Mouse (Mus musculus): ENCODE measurements around the gene Ccl17. TPM values are rescaled to one million over a fixed set of nuclear protein-coding genes. Genes with fewer than 3 reads are reported as not detected.
A peak's percentile ranks its signal among the peaks of the same experiment; 100 is the strongest.

The Ccl17 gene
- polyA plus RNA-seq, 1 experiment: 4.4 TPM

GRCm38 (mm10) chr8:94803551-94803950 lies 6.7 kb upstream of the Ccl17 start:
- TF ChIP-seq POLR2A (IDR thresholded peaks at IDR 0.05; ENCODE audit: extremely low read depth, insufficient read depth, low read length): no peak
- Histone ChIP-seq H3K27ac (ENCODE audit: insufficient read depth, low read length) (no peak overlapping the region), H3K4me1 (ENCODE audit: control insufficient read depth, insufficient read depth, low read length) (peaks cover 8% of the 10 kb centered on the region), H3K4me3 (ENCODE audit: insufficient read depth, low read length) (no peak overlapping the region)

- Histone ChIP-seq H3K4me3 (ENCODE audit: insufficient read depth, low read length) (no peak overlapping the region), H3K27ac (ENCODE audit: insufficient read depth, low read length) (no peak overlapping the region), H3K4me1 (ENCODE audit: control insufficient read depth, insufficient read depth, low read length) (peaks cover 8% of the 10 kb centered on the region)
- no peak for TF ChIP-seq POLR2A (IDR thresholded peaks at IDR 0.05; ENCODE audit: extremely low read depth, insufficient read depth, low read length)
- TF ChIP-seq CTCF (IDR thresholded peaks at IDR 0.05; ENCODE audit: extremely low read depth, insufficient read depth, low read length): no peak
Observed at GRCm38 (mm10) chr8:94804546-94805340, 5.5 kb upstream of the Ccl17 start.

GRCm38 (mm10) chr8:94805811-94806210 lies 4.4 kb upstream of the Ccl17 start:
- TF ChIP-seq CTCF (IDR thresholded peaks at IDR 0.05; ENCODE audit: extremely low read depth, insufficient read depth, low read length) (no peak), POLR2A (IDR thresholded peaks at IDR 0.05; ENCODE audit: extremely low read depth, insufficient read depth, low read length) (no peak)
- H3K4me3 ChIP-seq (ENCODE audit: insufficient read depth, low read length): no peak overlapping the region
- H3K4me1 ChIP-seq (ENCODE audit: control insufficient read depth, insufficient read depth, low read length): peaks cover 10% of the 10 kb centered on the region; the same call in 1 of the 2 replicates
- H3K27ac ChIP-seq (ENCODE audit: insufficient read depth, low read length): no peak overlapping the region

DNA sequence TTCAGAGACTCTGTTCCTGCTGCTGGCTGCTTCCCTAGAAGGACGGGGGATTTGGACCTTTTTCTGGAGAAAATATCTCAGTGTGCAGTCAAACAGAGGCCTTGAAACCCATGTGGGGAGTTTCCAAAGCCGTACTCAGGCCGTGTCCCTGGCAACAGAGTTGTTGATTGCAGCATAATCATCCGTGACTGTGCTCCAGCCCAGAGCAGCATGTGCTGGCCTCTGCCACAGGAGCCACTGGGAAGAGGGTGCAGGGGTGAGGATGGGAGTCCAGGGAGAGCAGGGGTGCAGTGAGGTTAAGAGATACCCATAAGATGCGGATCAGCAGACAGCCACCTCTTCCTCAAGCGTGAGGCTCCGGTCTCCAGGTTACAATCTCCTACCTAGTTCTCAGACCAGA lies 2.7 kb upstream of the Ccl17 start:
- no peak overlapping the region for H3K27ac ChIP-seq (ENCODE audit: insufficient read depth, low read length)
- peaks cover 5% of the 10 kb centered on the region for H3K4me1 ChIP-seq (ENCODE audit: control insufficient read depth, insufficient read depth, low read length)
- TF ChIP-seq CTCF (IDR thresholded peaks at IDR 0.05; ENCODE audit: extremely low read depth, insufficient read depth, low read length): no peak
- no peak for TF ChIP-seq POLR2A (IDR thresholded peaks at IDR 0.05; ENCODE audit: extremely low read depth, insufficient read depth, low read length)
- no peak overlapping the region for H3K4me3 ChIP-seq (ENCODE audit: insufficient read depth, low read length)

DNA sequence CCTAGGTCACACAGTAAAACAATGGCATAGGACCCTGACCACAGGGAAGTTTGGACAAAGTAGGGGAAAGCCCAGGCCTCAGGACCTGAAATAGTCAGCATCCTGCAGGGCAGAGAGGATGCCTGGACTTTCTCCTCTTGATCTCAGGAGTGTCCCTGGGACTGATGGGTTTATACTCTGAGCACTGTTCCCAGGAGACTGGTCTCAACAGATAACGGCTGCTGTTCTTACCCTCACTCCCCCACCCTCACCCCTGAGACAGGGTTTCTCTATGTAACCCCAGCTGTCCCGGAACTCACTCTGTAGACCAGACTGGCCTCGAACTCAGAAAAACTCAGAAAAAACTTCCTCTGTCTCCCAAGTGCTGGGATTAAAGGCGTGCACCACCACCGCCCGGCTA lies 1.9 kb upstream of the Ccl17 start:
- TF ChIP-seq POLR2A (IDR thresholded peaks at IDR 0.05; ENCODE audit: extremely low read depth, insufficient read depth, low read length) (no peak), CTCF (IDR thresholded peaks at IDR 0.05; ENCODE audit: extremely low read depth, insufficient read depth, low read length) (no peak)
- H3K27ac ChIP-seq (ENCODE audit: insufficient read depth, low read length): no peak overlapping the region

DNA sequence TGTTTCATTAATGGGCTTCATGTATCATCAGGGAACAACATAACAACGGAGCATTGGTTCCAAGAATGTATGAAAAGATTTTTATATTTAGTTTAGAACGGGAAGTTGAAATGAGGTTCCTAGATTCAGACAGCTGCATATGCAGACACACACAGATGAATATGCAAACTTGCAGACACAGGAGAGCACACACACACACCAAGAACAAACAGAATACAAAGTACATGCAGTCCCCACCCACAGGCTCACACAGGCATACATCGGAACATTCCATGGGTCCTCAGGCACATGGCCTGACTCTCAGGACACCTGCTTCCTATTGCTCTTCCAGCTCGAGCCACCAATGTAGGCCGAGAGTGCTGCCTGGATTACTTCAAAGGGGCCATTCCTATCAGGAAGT lies 602 bp downstream of the Ccl17 start:
- no peak overlapping the region; the same call in 1 of the 2 replicates for H3K27ac ChIP-seq (ENCODE audit: insufficient read depth, low read length)
- TF ChIP-seq POLR2A (IDR thresholded peaks at IDR 0.05; ENCODE audit: extremely low read depth, insufficient read depth, low read length): no peak
- no peak overlapping the region for H3K4me3 ChIP-seq (ENCODE audit: insufficient read depth, low read length)
- H3K4me1 ChIP-seq (ENCODE audit: control insufficient read depth, insufficient read depth, low read length): peaks cover 5% of the 10 kb centered on the region

More for the DNA sequence above, 1.9 kb upstream of the Ccl17 start:
- no peak overlapping the region for H3K4me3 ChIP-seq (ENCODE audit: insufficient read depth, low read length)
- peaks cover 5% of the 10 kb centered on the region for H3K4me1 ChIP-seq (ENCODE audit: control insufficient read depth, insufficient read depth, low read length)

DNA sequence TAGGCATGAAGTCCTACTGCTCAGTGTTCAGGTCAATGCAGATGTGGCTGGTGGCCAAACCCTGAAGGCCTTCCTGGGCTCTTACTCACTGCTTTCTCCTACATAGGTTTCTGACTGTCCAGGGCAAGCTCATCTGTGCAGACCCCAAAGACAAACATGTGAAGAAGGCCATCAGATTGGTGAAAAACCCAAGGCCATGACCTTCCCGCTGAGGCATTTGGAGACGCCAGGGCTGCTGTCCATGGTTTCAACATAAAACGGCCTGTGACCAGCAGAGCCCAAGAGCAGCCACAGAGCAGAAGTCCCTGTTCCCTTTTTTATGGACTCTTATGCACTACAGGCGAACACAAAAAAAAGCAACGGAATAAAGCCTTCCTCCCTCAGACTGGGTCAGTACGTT lies 1.4 kb downstream of the Ccl17 start:
- TF ChIP-seq CTCF (IDR thresholded peaks at IDR 0.05; ENCODE audit: extremely low read depth, insufficient read depth, low read length): no peak
- TF ChIP-seq POLR2A (IDR thresholded peaks at IDR 0.05; ENCODE audit: extremely low read depth, insufficient read depth, low read length): no peak
- Histone ChIP-seq H3K4me3 (ENCODE audit: insufficient read depth, low read length) (no peak overlapping the region), H3K27ac (ENCODE audit: insufficient read depth, low read length) (no peak overlapping the region), H3K4me1 (ENCODE audit: control insufficient read depth, insufficient read depth, low read length) (peaks cover 5% of the 10 kb centered on the region)

DNA sequence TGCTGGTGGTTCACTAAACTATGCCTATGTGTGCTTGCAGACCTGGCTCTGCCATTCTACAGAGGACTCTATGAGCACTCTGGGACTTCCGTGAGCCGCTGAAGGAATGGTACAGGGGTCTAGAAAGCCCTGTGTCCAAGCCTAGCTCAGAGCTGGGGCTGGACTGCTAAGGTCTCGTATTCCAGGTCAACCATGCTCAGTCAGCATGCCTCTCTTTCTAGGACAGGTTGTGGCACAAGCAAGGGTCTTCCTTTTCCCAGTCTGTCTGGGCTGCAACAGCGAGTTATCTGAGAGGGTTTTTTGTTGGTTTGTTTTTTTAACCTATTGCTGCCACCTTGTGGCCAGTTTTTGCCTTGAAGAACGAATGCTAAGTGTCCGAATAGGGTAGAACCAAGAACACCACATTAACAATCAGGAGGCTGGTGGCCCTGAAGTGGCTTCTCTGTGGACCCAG lies 2.4 kb downstream of the Ccl17 start:
- Histone ChIP-seq H3K4me3 (ENCODE audit: insufficient read depth, low read length) (0 out of 2 replicates have a peak overlapping the region, but pooled peaks have one; percentile 1), H3K4me1 (ENCODE audit: control insufficient read depth, insufficient read depth, low read length) (peaks cover 5% of the 10 kb centered on the region), H3K27ac (ENCODE audit: insufficient read depth, low read length) (no peak overlapping the region)
- TF ChIP-seq CTCF (IDR thresholded peaks at IDR 0.05; ENCODE audit: extremely low read depth, insufficient read depth, low read length) (peak; percentile 61), POLR2A (IDR thresholded peaks at IDR 0.05; ENCODE audit: extremely low read depth, insufficient read depth, low read length) (no peak)

GRCm38 (mm10) chr8:94814556-94814955 lies 4.3 kb downstream of the Ccl17 start:
- no peak overlapping the region for H3K4me3 ChIP-seq (ENCODE audit: insufficient read depth, low read length)
- no peak overlapping the region for H3K27ac ChIP-seq (ENCODE audit: insufficient read depth, low read length)
- peaks cover 5% of the 10 kb centered on the region for H3K4me1 ChIP-seq (ENCODE audit: control insufficient read depth, insufficient read depth, low read length)
- TF ChIP-seq POLR2A (IDR thresholded peaks at IDR 0.05; ENCODE audit: extremely low read depth, insufficient read depth, low read length) (no peak), CTCF (IDR thresholded peaks at IDR 0.05; ENCODE audit: extremely low read depth, insufficient read depth, low read length) (peak; percentile 49)

GRCm38 (mm10) chr8:94817933-94818332 lies 7.7 kb downstream of the Ccl17 start:
- Histone ChIP-seq H3K4me3 (ENCODE audit: insufficient read depth, low read length) (no peak overlapping the region), H3K27ac (ENCODE audit: insufficient read depth, low read length) (no peak overlapping the region), H3K4me1 (ENCODE audit: control insufficient read depth, insufficient read depth, low read length) (no peaks in the 10 kb centered on the region)
- TF ChIP-seq CTCF (IDR thresholded peaks at IDR 0.05; ENCODE audit: extremely low read depth, insufficient read depth, low read length) (no peak), POLR2A (IDR thresholded peaks at IDR 0.05; ENCODE audit: extremely low read depth, insufficient read depth, low read length) (no peak)
